Mouse (Mus musculus): ENCODE data around the gene Pmfbp1. TPM values are rescaled to one million over a fixed set of nuclear protein-coding genes. Genes with fewer than 3 reads are reported as not detected.
A peak's percentile ranks its signal among the peaks of the same experiment; 100 is the strongest.

Gene Pmfbp1
- total and polyA plus RNA-seq, 3 experiments = 0.11 TPM; not detected in 2

- no peaks in the 10 kb centered on the region for H3K9me3 ChIP-seq (replicated peaks; ENCODE audit: low read length)
- dilution Hi-C loops (cut with MboI; ENCODE audit: extremely low pct_ligation_motif_present, extremely low pct_unique_long_range_greater_than_20kb, low sequenced_read_pairs) = no loop called here
- H3K36me3 ChIP-seq (replicated peaks in 1 of 2; ENCODE audit: control insufficient read depth in 1 of 2, insufficient read depth in 1 of 2, low read length in 1 of 2) = no peaks in the 10 kb centered on the region
- H3K9ac ChIP-seq (ENCODE audit: insufficient read depth, low read depth) = no peak overlapping the region
- TF ChIP-seq RAD21 (IDR thresholded peaks at IDR 0.05; ENCODE audit: low read depth, low read length) (no peak), JUND (conservative IDR thresholded peaks at IDR 0.05; ENCODE audit: low read depth, low read length) (no peak), CTCF (conservative IDR thresholded peaks at IDR 0.05 in 1 of 2, IDR thresholded peaks at IDR 0.05 in 1 of 2; ENCODE audit: low read depth in 2 of 2, low read length in 2 of 2) (no peak), ZKSCAN1 (IDR thresholded peaks at IDR 0.05; ENCODE audit: borderline replicate concordance, low read depth, low read length) (no peak), USF2 (conservative IDR thresholded peaks at IDR 0.05; ENCODE audit: low read depth, low read length) (no peak), EP300 (IDR thresholded peaks at IDR 0.05; ENCODE audit: low read length) (no peak), NELFE (IDR thresholded peaks at IDR 0.05; ENCODE audit: low read depth, low read length) (no peak), USF1 (IDR thresholded peaks at IDR 0.05; ENCODE audit: low read depth, low read length) (no peak)
- H3K4me3 ChIP-seq (replicated peaks in 1 of 3; ENCODE audit: low read depth in 2 of 3, low read length in 2 of 3, poor library complexity in 1 of 3) = no peak overlapping the region
- no peak overlapping the region for H3K27ac ChIP-seq (ENCODE audit: insufficient read depth, low read depth)
- H3K79me2 ChIP-seq (replicated peaks; ENCODE audit: control insufficient read depth, extremely low read depth, insufficient read depth, poor library complexity, severe bottlenecking) = no peaks in the 10 kb centered on the region
- in situ Hi-C loops (cut with MboI; ENCODE audit: low pct_ligation_motif_present, low pct_unique_long_range_greater_than_20kb, low sequenced_read_pairs) = no loop called here
- H3K4me2 ChIP-seq (ENCODE audit: insufficient read depth, low read depth, poor library complexity, severe bottlenecking) = no peak overlapping the region
- no peaks in the 10 kb centered on the region for H3K27me3 ChIP-seq (replicated peaks)
- peaks cover 5 to 20% of the 10 kb centered on the region in 2 experiments; a peak in 3 of 4 replicates for H3K4me1 ChIP-seq (ENCODE audit: control insufficient read depth in 1 of 2, insufficient read depth in 2 of 2)
- no peak for DNase-seq (ENCODE audit: extremely low read depth)
These were observed 28.1 kb upstream of the Pmfbp1 start for GRCm38 (mm10) chr8:109465761-109466160.

DNA sequence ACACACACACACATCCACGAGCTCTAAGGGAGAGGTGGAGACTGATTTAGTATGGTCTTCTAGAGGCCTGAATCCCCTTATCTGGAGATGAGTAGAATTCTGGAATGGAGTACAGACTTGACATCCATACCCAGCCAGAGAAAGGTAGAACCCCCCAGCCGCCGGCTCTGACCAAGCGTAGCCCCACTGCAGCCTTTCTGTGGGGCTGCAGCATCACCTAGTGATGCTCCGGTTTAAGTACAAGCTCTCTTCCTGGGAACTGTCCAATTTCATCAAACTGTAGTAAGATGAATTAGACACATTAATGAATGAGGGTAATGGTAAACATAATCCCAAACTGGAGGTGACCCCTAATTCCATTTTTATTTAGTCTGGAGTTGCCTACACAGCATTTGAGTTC is 26.3 kb upstream of the Pmfbp1 start:
- Histone ChIP-seq H3K4me2 (ENCODE audit: insufficient read depth, low read depth, poor library complexity, severe bottlenecking) (no peak overlapping the region), H3K27me3 (replicated peaks) (no peaks in the 10 kb centered on the region), H3K79me2 (replicated peaks; ENCODE audit: control insufficient read depth, extremely low read depth, insufficient read depth, poor library complexity, severe bottlenecking) (no peaks in the 10 kb centered on the region), H3K4me1 (ENCODE audit: control insufficient read depth in 1 of 2, insufficient read depth in 2 of 2) (peaks cover 5 to 15% of the 10 kb centered on the region in 2 experiments; a peak in 3 of 4 replicates), H3K4me3 (replicated peaks in 1 of 3; ENCODE audit: low read depth in 2 of 3, low read length in 2 of 3, poor library complexity in 1 of 3) (no peak overlapping the region), H3K27ac (ENCODE audit: insufficient read depth, low read depth) (no peak overlapping the region), H3K9ac (ENCODE audit: insufficient read depth, low read depth) (no peak overlapping the region), H3K9me3 (replicated peaks; ENCODE audit: low read length) (no peaks in the 10 kb centered on the region), H3K36me3 (replicated peaks in 1 of 2; ENCODE audit: control insufficient read depth in 1 of 2, insufficient read depth in 1 of 2, low read length in 1 of 2) (no peaks in the 10 kb centered on the region)
- in situ Hi-C loops (cut with MboI; ENCODE audit: low pct_ligation_motif_present, low pct_unique_long_range_greater_than_20kb, low sequenced_read_pairs) (no loop called here), dilution Hi-C loops (cut with MboI; ENCODE audit: extremely low pct_ligation_motif_present, extremely low pct_unique_long_range_greater_than_20kb, low sequenced_read_pairs) (no loop called here)
- DNase-seq (ENCODE audit: extremely low read depth) = no peak
- TF ChIP-seq CHD1 (IDR thresholded peaks at IDR 0.05; ENCODE audit: low read depth, low read length) = no peak
- no peak for TF ChIP-seq KAT2A (IDR thresholded peaks at IDR 0.05; ENCODE audit: insufficient replicate concordance, low read length)
- no peak for TF ChIP-seq JUN (IDR thresholded peaks at IDR 0.05; ENCODE audit: insufficient read depth, low read depth, low read length)
- TF ChIP-seq ZNF384 (IDR thresholded peaks at IDR 0.05; ENCODE audit: low read depth, low read length) = no peak
- peak; percentile 30; the same call in 1 of the 2 replicates for TF ChIP-seq SMC3 (IDR thresholded peaks at IDR 0.05; ENCODE audit: low read depth, low read length)
- peak in 1 of 2 experiments; percentile 57; a peak in 2 of 4 replicates for TF ChIP-seq CTCF (conservative IDR thresholded peaks at IDR 0.05 in 1 of 2, IDR thresholded peaks at IDR 0.05 in 1 of 2; ENCODE audit: low read depth in 2 of 2, low read length in 2 of 2)
- peak; percentile 63 for TF ChIP-seq RAD21 (IDR thresholded peaks at IDR 0.05; ENCODE audit: low read depth, low read length)

DNA sequence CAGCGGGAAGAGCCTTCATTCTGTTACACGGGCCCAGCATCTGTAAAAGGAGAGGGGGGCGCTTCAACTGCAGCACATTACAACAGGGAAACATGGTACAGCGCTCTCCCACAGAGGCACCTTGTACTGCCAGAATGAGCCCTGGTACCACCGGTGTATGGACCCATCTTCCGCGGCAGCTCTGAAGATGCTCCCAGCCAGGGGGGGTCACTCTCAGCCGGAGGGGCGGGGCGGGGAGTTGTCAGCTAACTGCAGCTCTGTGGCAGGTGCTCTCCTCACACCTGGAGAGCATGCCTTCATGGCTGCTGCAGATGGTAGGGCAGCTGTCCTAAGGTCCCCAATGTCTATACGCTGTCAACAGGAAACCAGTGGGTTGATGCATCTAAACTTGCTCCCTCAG is 25.7 kb upstream of the Pmfbp1 start:
- Histone ChIP-seq H3K4me2 (ENCODE audit: insufficient read depth, low read depth, poor library complexity, severe bottlenecking) (no peak overlapping the region), H3K4me1 (ENCODE audit: control insufficient read depth in 1 of 2, insufficient read depth in 2 of 2) (peaks cover 5 to 9% of the 10 kb centered on the region in 2 experiments; a peak in 3 of 4 replicates), H3K79me2 (replicated peaks; ENCODE audit: control insufficient read depth, extremely low read depth, insufficient read depth, poor library complexity, severe bottlenecking) (no peaks in the 10 kb centered on the region), H3K4me3 (replicated peaks in 1 of 3; ENCODE audit: low read depth in 2 of 3, low read length in 2 of 3, poor library complexity in 1 of 3) (no peak overlapping the region), H3K36me3 (replicated peaks in 1 of 2; ENCODE audit: control insufficient read depth in 1 of 2, insufficient read depth in 1 of 2, low read length in 1 of 2) (no peaks in the 10 kb centered on the region), H3K9me3 (replicated peaks; ENCODE audit: low read length) (no peaks in the 10 kb centered on the region), H3K27ac (ENCODE audit: insufficient read depth, low read depth) (no peak overlapping the region), H3K9ac (ENCODE audit: insufficient read depth, low read depth) (no peak overlapping the region), H3K27me3 (replicated peaks) (no peaks in the 10 kb centered on the region)
- dilution Hi-C loops (cut with MboI; ENCODE audit: extremely low pct_ligation_motif_present, extremely low pct_unique_long_range_greater_than_20kb, low sequenced_read_pairs) (no loop called here), in situ Hi-C loops (cut with MboI; ENCODE audit: low pct_ligation_motif_present, low pct_unique_long_range_greater_than_20kb, low sequenced_read_pairs) (no loop called here)
- DNase-seq (ENCODE audit: extremely low read depth) = no peak
- TF ChIP-seq HCFC1 (IDR thresholded peaks at IDR 0.05; ENCODE audit: low read depth, low read length) (no peak), BHLHE40 (IDR thresholded peaks at IDR 0.05; ENCODE audit: low read depth, low read length) (no peak), POLR2A (IDR thresholded peaks at IDR 0.05; ENCODE audit: low read depth, low read length) (no peak), NRF1 (IDR thresholded peaks at IDR 0.05; ENCODE audit: low read depth, low read length) (no peak), JUN (IDR thresholded peaks at IDR 0.05; ENCODE audit: insufficient read depth, low read depth, low read length) (no peak), SMC3 (IDR thresholded peaks at IDR 0.05; ENCODE audit: low read depth, low read length) (no peak), TCF12 (IDR thresholded peaks at IDR 0.05; ENCODE audit: low read depth, low read length) (no peak), ZKSCAN1 (IDR thresholded peaks at IDR 0.05; ENCODE audit: borderline replicate concordance, low read depth, low read length) (no peak), ZNF384 (IDR thresholded peaks at IDR 0.05; ENCODE audit: low read depth, low read length) (no peak)
